Mouse (Mus musculus): ENCODE measurements around the gene Cmtm3. TPM values are rescaled to one million over a fixed set of nuclear protein-coding genes. Genes with fewer than 3 reads are reported as not detected.

The Cmtm3 gene
- total RNA-seq, 2 experiments from 2014 or later = 54.4 to 77.9 TPM

DNA sequence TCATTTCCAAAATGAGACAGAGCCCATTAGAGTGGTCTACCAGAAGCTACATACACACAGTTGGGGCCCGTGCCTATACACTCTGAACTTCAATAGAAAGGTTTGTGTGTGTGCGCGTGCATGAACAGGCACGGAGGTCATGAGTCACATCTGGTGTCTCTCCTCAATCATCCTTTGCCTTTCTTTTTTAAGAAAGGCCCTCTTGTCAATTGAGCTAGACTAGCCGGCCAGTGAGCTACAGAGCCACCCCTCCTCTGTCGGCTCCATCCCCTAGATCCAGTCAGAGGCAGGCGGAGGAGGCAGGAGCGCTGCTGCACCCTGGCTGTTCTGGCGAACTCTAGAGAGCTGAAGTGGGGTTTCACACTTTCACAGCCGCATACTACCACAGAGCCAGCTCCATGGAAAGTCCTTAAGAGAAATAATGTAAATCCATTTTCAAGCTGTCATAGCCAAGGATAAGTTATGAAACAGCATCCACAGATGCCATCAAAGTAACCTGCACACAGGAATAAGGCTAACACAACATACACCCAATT is 40.2 kb downstream of the Cmtm3 start:
- no peak for DNase-seq (ENCODE audit: low spot score in 2 of 2)

DNA sequence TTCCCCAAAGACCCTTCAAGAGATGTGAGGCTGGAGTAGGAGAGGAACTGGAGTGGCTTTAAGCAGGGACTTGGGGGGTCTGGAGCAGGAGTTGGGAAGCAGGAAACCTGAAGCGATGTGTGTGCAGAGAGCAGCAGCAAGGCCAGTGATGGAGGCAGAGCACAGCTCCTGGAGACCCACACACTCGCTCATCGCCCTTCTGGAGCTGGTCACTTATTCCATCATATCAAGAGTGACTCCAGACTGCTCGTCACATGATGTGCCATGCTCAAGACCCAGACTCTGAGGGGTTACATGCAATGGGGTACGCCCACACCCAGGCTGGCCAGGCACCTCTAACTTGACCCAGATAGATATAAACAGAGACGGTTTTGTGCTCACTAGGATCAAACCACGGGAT is 41.1 kb downstream of the Cmtm3 start:
- no peak for DNase-seq (ENCODE audit: low spot score in 2 of 2)

GRCm38 (mm10) chr8:104380961-104381411 is 41.8 kb downstream of the Cmtm3 start:
- DNase-seq (ENCODE audit: low spot score in 2 of 2) = no peak

- DNase-seq (ENCODE audit: low spot score in 2 of 2) = no peak
Measured at GRCm38 (mm10) chr8:104383296-104383695, 44.1 kb downstream of the Cmtm3 start.

DNA sequence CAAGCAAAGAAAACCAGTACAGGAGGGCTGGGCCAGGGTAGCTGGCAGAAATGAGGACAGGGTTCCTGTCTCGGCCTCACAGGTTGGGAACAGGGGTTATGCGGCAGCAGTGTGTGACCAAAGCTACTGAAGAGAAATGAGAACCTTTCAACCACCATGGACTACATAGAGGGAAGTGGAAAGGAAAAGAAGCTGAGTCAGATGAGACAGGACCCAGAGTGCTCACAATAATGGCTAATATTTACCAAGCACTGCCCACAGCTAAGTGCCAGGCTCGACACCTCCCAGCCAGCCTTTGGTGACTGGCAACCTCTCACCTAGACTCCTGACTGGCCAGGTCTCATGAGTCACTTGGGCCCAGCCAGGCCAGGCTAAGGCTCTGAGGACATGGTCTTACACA is 44.8 kb downstream of the Cmtm3 start:
- no peak for DNase-seq (ENCODE audit: low spot score in 2 of 2)

DNA sequence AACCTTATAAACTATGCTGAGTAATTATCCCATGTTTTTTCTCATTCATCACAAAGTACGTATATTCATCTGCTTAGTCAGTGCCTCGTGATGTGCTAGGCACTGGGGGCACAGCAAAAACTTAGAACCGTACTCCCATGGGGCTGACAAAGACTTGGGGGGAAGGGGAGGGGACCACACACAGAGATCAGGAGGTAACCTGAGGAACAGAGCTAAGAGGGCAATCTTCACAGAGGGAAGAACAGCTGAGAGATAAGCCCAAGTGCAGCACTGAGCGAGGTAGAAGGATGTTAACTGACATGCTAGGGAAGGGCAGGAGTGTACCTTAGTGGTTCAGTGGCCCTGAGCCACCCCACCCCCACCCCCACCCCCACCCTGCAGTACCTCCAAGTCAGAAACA is 47.5 kb downstream of the Cmtm3 start:
- DNase-seq (ENCODE audit: low spot score in 2 of 2) = no peak

DNA sequence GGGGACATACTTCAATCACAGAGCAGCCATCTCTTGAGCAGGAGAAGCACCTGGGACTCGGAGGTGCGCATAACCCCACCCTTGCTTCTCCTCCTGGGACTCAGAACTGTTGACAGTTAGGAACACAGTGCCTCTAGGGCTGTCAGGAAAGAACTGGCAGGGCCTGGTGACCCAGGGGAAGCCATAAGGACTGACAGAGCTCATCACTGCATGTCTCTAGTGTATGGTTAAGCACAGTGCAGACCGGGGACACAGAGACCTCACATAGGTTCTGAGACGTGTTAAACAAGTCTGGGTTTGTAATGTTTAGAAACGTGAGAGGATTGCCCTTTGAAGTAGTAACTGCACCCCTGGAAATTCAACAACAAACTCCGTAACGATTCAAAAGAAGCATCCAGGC is 48.3 kb downstream of the Cmtm3 start:
- DNase-seq (ENCODE audit: low spot score in 2 of 2) = no peak

DNA sequence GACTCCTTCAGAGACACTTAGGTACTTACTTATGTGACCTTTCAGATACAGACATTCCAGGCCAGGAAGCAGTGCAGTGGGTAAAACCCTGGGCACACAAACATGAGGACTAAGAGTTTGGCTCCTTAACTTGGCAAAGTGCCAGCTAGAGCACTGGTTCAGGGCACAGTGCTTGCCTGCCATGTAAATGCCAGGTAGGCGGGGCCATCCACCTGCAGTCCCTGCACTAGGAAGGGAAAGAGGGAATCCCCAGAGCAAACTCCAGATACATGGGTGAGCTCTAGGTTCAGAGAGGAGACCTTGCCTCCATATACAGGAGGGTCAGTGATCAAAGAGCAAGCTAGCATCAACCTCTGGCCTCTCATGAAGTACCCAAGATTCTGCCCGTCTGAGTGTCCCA is 48.8 kb downstream of the Cmtm3 start:
- DNase-seq (ENCODE audit: low spot score in 2 of 2) = no peak

- DNase-seq (ENCODE audit: low spot score in 2 of 2) = no peak
Measured at GRCm38 (mm10) chr8:104390245-104390644, 51.0 kb downstream of the Cmtm3 start.

DNA sequence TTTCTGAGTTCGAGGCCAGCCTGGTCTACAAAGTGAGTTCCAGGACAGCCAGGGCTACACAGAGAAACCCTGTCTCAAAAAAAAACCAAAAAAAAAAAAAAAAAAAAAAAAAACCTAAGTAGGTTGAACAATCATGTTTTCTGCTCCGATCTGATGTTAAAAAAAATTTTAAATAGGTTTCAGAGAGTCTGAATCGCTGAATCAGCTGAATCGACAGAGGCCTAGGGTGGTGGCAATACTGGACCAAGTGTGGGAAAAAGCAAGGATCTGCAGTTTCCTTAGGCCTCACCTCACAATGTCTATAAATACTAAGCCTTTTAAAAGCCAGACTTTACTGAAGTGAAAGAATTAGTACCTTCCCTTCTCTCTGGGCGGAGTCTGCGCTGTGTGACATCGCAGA is 53.9 kb downstream of the Cmtm3 start:
- no peak for DNase-seq (ENCODE audit: low spot score in 2 of 2)

DNA sequence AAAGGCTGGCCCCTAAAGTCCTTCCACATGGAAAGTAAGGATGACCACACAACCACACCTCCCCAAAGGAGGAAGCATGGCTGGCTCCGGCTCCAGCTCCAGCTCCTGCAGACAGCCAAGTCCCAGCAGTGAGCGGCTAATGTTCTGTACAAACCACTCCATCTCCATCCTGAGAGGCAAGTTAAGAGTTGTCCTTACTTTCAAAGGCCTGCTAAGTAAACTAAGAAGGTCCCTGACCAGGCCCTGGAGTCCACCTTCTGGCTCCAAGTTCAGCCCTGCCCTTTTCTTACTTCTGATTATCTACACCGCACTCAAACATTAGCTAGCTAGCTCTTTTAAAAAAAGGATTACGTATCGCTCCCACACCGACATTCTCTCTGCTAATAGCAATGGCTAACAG is 54.6 kb downstream of the Cmtm3 start:
- no peak for DNase-seq (ENCODE audit: low spot score in 2 of 2)

GRCm38 (mm10) chr8:104394801-104395702 is 55.8 kb downstream of the Cmtm3 start:
- peak in 1 of 2 experiments; percentile 47 for DNase-seq (ENCODE audit: low spot score in 2 of 2)

DNA sequence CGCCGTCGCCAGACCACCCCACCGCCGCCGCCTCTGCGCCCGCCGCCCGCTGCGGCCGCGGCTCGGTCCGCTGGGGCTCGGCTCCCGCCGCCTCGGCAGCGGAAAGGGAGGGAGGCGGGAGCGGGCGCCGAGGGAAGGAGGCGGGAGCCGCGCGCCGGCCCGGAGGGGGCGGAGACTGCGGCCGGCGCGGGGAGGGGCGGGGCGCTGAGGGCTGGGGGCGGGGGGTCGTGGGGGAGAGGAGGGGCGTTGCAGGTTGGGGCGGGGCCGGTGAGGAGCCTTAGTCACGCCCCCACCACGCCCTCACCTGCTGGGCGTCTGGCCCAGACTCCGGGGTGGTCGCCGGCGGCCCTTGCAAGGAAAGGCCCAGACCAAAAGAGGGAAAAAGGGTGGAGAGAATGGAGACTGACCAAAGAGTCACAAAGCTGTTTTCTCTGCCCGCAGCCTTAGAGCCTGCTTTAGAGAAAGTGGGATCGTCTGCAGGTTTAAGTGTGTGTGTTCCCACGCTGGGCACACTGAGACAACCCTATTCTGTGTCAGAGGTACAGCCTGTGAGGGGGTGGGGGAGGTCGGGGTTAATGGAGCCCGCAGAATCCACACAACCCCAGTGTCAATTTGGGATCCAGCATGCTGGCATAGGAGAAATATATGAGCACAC is 56.6 kb downstream of the Cmtm3 start, which contains the start of gene Cmtm4:
Cmtm4 (minus strand) TSS at position 105 of the 655 bp plus-strand sequence.
- peak; percentile 73 to 74 for DNase-seq (ENCODE audit: low spot score in 2 of 2)

Other genes with a start within 250 kb of the Cmtm3 start
- gene Cdh5, start 237.8 kb upstream of the Cmtm3 start, total RNA-seq (2021) = 10 to 100 TPM; 33.9 to 41.2 TPM
- gene Bean1, start 169.0 kb upstream of the Cmtm3 start, total RNA-seq (2021) = 10 to 100 TPM in 1 of 2 experiments, 1 to 10 TPM in 1; 6.3 to 12.0 TPM
- 10 to 100 TPM; 69.6 to 72.9 TPM for gene Tk2, start 90.9 kb upstream of the Cmtm3 start, total RNA-seq (2021)
- 10 to 100 TPM; 66.6 to 78.6 TPM for gene Cklf, start 88.5 kb upstream of the Cmtm3 start, total RNA-seq (2021)
- 1 to 10 TPM in 1 of 2 experiments, under 1 TPM in 1; 0.46 to 1.9 TPM for gene Cmtm2a, start 46.2 kb upstream of the Cmtm3 start, total RNA-seq (2021)
- gene Gm45711, start 29.3 kb upstream of the Cmtm3 start, total RNA-seq (2021) = not detected
- under 1 TPM; 0.19 to 0.46 TPM for gene Cmtm1, start 29.3 kb upstream of the Cmtm3 start, total RNA-seq (2021)
- gene Gm11020, start 17.8 kb upstream of the Cmtm3 start, total RNA-seq (2021) = not detected
- under 1 TPM in 1 of 2 experiments, not detected in 1; 0.45 TPM for gene Cmtm2b, start 17.2 kb upstream of the Cmtm3 start, total RNA-seq (2021)
- 10 to 100 TPM; 39.6 to 44.5 TPM for gene Cmtm4, start 56.4 kb downstream of the Cmtm3 start, total RNA-seq (2021)
- 100 to 1,000 TPM; 113 to 159 TPM for gene Dync1li2, start 103.6 kb downstream of the Cmtm3 start, total RNA-seq (2021)
- gene Terb1, start 170.5 kb downstream of the Cmtm3 start, total RNA-seq (2021) = under 1 TPM in 1 of 2 experiments, not detected in 1; 0.19 TPM
- gene Nae1, start 195.2 kb downstream of the Cmtm3 start, total RNA-seq (2021) = 10 to 100 TPM; 31.2 to 38.1 TPM
- 1 to 10 TPM; 1.6 to 3.1 TPM for gene Car7, start 195.3 kb downstream of the Cmtm3 start, total RNA-seq (2021)

Data from adrenal gland, adult 18-20 months (tissue).